Mouse (Mus musculus): Measurements from ENCODE around the gene Olfr1494.

DNA sequence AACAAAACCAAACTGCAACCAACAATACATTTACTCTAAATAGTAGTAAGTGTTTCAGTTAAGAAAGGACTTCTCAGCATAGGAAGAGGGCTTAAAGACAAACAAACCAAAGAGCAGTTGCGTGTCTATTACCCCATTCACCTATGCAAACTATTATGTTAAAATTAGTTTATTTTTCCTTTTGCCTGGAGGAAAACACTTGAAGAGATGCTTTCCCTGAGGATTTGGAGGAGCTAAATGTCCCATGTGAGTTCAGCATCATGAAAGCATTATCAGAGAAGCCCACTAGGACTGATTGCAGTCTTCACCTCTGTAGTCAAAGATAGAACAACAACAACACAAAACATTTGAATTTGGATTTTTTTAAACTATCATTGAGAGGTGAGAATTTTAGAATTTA, 38.0 kb downstream of the Olfr1494 start, which contains the start of gene Olfr1496:
- TF ChIP-seq CTCF (IDR thresholded peaks at IDR 0.05; ENCODE audit: low read depth) (no peak), EP300 (IDR thresholded peaks at IDR 0.05; ENCODE audit: low read depth) (no peak)
